Mouse (Mus musculus): Measurements from ENCODE around the gene Nes. TPM values are rescaled to one million over a fixed set of nuclear protein-coding genes. Genes with fewer than 3 reads are reported as not detected.

Nes gene
- polyA plus RNA-seq, 1 experiment from 2014 or later: 28.8 TPM

DNA sequence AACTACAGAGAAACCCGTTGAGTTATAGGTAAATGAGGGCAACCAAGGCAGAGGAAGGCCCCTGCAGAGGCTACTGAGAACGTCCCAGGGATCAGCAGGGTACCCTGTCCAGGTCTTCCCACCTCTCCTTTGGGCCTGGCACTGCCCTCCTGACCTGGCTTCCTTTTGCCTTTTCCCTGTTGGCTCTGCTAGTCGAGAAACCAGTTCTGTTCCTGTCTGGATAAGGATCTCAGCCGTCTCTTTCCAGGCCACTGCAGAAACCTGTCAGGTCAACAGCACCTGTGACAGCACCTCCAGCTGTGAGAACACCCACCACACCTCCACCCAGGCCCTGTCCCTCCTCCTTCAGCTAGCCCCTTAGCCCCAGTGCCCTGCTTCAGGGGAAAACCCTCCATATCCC lies 12.4 kb upstream of the Nes start:
- no peak overlapping the region for H3K4me3 ChIP-seq
- H3K27ac ChIP-seq: peak overlapping the region; percentile 72

DNA sequence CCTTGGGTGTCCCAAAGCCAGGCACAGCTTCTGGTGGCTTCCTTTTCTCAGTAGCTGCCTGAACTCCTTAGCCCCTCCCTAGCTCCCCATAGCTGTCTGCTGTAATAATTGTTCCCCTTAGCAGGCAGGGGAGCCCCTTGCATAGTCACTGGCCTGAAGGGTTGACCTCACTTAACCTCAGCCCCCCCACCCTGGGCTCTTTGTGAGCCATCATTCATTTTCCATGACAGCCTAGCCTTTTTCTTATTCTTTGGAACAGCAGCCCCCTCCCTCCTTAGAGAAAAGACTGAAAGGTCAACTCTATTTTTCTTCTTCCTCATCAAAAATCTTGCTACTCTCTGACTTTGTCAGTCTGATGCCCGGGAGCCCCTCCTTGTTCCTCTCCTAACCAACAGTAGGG lies 11.9 kb upstream of the Nes start:
- peak overlapping the region; percentile 72 for H3K27ac ChIP-seq
- H3K36me3 ChIP-seq: 0 out of 2 replicates have a peak, but pooled peaks cover 5% of the 10 kb centered on the region
- H3K9me3 ChIP-seq: no peaks in the 10 kb centered on the region
- peaks cover 10% of the 10 kb centered on the region; the same call in 1 of the 2 replicates for H3K27me3 ChIP-seq (ENCODE audit: insufficient read depth, poor library complexity, severe bottlenecking)
- 58% methylated on average over 1 of the region's 1 CpGs for WGBS
- peaks cover 33% of the 10 kb centered on the region for H3K4me1 ChIP-seq
- DNase-seq (ENCODE audit: low spot score): no peak
- no peak overlapping the region for H3K4me3 ChIP-seq

More for the DNA sequence above, 12.4 kb upstream of the Nes start:
- H3K4me1 ChIP-seq: peaks cover 33% of the 10 kb centered on the region
- H3K27me3 ChIP-seq (ENCODE audit: insufficient read depth, poor library complexity, severe bottlenecking): peaks cover 10% of the 10 kb centered on the region; the same call in 1 of the 2 replicates
- 15% methylated on average over 4 of the region's 4 CpGs for WGBS
- no peak for DNase-seq (ENCODE audit: low spot score)
- 0 out of 2 replicates have a peak, but pooled peaks cover 5% of the 10 kb centered on the region for H3K36me3 ChIP-seq
- H3K9me3 ChIP-seq: no peaks in the 10 kb centered on the region

DNA sequence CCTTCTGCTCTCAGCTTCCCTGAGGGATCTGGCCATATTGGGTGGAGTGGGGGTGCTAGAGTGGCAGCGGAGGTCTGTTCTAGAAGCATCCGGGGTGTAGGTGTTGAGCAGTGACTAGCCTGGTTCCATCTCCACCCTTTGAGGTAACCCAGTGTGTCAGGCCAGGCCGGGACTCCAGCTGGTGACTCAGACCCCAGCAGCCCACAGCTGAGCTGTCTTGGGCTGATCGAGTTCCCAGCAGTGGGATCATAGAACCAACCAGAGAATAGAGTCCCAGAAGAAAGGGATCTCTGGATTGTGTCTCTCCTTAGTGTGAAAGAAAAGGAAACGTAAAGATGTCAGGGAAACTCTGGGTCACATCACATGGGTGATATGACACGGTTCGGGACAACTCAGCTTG lies 11.5 kb upstream of the Nes start:
- H3K4me3 ChIP-seq: no peak overlapping the region

GRCm38 (mm10) chr3:87960191-87960585 lies 10.7 kb upstream of the Nes start:
- Histone ChIP-seq H3K36me3 (no peaks in the 10 kb centered on the region), H3K4me1 (peaks cover 33% of the 10 kb centered on the region), H3K9me3 (no peaks in the 10 kb centered on the region), H3K27me3 (ENCODE audit: insufficient read depth, poor library complexity, severe bottlenecking) (peaks cover 10% of the 10 kb centered on the region; the same call in 1 of the 2 replicates), H3K4me3 (peak overlapping the region; percentile 65), H3K27ac (peak overlapping the region; percentile 93)
- WGBS: 6% methylated on average over 10 of the region's 10 CpGs
- peak; percentile 74 for DNase-seq (ENCODE audit: low spot score)

More for the DNA sequence above, 11.5 kb upstream of the Nes start:
- Histone ChIP-seq H3K27ac (peak overlapping the region; percentile 93; the same call in 1 of the 2 replicates), H3K27me3 (ENCODE audit: insufficient read depth, poor library complexity, severe bottlenecking) (peaks cover 10% of the 10 kb centered on the region; the same call in 1 of the 2 replicates), H3K9me3 (no peaks in the 10 kb centered on the region), H3K36me3 (0 out of 2 replicates have a peak, but pooled peaks cover 2% of the 10 kb centered on the region), H3K4me1 (peaks cover 33% of the 10 kb centered on the region)
- peak; percentile 73 for DNase-seq (ENCODE audit: low spot score)
- WGBS: 54% methylated on average over 7 of the region's 7 CpGs

DNA sequence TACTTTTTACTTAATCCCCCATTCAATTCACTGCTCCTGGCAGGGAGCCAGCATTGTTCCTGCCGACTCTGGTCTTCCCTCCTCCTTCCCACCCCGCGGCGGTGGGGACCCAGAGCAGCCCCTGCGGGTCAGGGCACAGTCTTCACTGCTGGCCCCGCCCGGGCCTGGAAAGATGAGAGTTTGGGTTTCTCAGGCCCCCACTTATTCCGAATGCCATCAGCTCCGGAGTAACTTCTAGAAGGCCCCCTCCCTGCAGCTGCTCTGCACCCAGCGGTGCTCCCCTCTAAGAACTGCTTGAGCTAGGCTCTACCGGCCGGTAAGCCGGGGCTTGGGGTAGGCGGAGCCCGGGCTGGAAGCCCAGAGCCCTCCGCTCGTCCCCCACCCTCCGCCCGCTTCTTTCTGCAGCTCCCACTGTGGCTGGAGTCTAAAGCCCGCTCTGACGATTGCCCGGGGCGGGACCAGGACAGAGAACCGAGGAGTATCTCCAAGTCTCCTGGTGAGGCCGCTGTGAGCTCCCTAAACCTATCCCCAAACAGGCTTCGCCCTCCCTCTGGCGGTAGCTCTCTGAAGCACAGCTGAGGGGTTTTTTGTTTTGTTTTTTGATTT lies 10.2 kb upstream of the Nes start:
- peak overlapping the region; percentile 93 for H3K27ac ChIP-seq
- under 1% methylated on average over 27 of the region's 27 CpGs for WGBS
- peaks cover 33% of the 10 kb centered on the region for H3K4me1 ChIP-seq
- H3K36me3 ChIP-seq: no peaks in the 10 kb centered on the region
- no peaks in the 10 kb centered on the region for H3K9me3 ChIP-seq
- peaks cover 10% of the 10 kb centered on the region; the same call in 1 of the 2 replicates for H3K27me3 ChIP-seq (ENCODE audit: insufficient read depth, poor library complexity, severe bottlenecking)
- H3K4me3 ChIP-seq: peak overlapping the region; percentile 65
- peak; percentile 98 for DNase-seq (ENCODE audit: low spot score)

GRCm38 (mm10) chr3:87970184-87970938 lies 517 bp upstream of the Nes start:
- 1% methylated on average over 21 of the region's 21 CpGs for WGBS
- peak; percentile 83 for DNase-seq (ENCODE audit: low spot score)
- Histone ChIP-seq H3K27ac (peak overlapping the region; percentile 91), H3K9me3 (no peaks in the 10 kb centered on the region), H3K27me3 (ENCODE audit: insufficient read depth, poor library complexity, severe bottlenecking) (peaks cover 28% of the 10 kb centered on the region), H3K36me3 (peaks cover 9% of the 10 kb centered on the region), H3K4me3 (peak overlapping the region; percentile 71), H3K4me1 (peaks cover 47% of the 10 kb centered on the region)

DNA sequence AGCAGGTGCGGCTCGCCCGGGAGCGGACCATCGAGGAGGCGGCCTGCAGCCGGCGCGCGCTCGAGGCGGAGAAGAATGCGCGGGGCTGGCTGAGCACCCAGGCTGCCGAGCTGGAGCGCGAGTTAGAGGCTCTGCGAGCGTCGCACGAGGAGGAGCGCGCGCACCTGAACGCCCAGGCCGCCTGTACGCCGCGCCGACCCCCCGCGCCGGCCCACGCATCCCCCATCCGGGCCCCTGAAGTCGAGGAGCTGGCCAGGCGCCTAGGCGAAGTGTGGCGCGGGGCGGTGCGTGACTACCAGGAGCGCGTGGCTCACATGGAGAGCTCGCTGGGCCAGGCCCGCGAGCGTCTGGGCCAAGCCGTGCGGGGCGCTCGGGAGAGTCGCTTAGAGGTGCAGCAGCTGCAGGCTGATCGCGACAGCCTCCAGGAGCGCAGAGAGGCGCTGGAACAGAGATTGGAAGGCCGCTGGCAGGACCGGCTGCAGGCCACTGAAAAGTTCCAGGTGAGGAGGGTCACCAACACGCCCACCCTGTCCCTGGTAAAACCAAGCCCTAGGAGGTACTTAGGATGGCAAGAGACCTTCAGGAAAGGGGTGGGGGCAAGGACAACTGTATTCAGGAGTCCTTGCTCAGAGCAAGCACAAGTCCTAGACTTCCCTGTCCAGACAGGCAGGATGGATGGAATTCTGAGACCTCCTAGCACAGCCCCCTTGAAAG lies 768 bp downstream of the Nes start:
- peaks cover 28% of the 10 kb centered on the region for H3K27me3 ChIP-seq (ENCODE audit: insufficient read depth, poor library complexity, severe bottlenecking)
- DNase-seq (ENCODE audit: low spot score): no peak
- H3K9me3 ChIP-seq: no peaks in the 10 kb centered on the region
- H3K4me3 ChIP-seq: peak overlapping the region; percentile 71
- peak overlapping the region; percentile 91 for H3K27ac ChIP-seq
- H3K4me1 ChIP-seq: peaks cover 47% of the 10 kb centered on the region
- H3K36me3 ChIP-seq: peaks cover 22% of the 10 kb centered on the region
- under 1% methylated on average over 60 of the region's 60 CpGs for WGBS

- Histone ChIP-seq H3K9me3 (no peaks in the 10 kb centered on the region), H3K27me3 (ENCODE audit: insufficient read depth, poor library complexity, severe bottlenecking) (peaks cover 28% of the 10 kb centered on the region), H3K4me1 (peaks cover 47% of the 10 kb centered on the region), H3K27ac (peak overlapping the region; percentile 91), H3K36me3 (peaks cover 27% of the 10 kb centered on the region), H3K4me3 (peak overlapping the region; percentile 71)
- no peak for DNase-seq (ENCODE audit: low spot score)
- 16% methylated on average over 8 of the region's 8 CpGs for WGBS
Observed at GRCm38 (mm10) chr3:87972203-87972664, 1.4 kb downstream of the Nes start.

DNA sequence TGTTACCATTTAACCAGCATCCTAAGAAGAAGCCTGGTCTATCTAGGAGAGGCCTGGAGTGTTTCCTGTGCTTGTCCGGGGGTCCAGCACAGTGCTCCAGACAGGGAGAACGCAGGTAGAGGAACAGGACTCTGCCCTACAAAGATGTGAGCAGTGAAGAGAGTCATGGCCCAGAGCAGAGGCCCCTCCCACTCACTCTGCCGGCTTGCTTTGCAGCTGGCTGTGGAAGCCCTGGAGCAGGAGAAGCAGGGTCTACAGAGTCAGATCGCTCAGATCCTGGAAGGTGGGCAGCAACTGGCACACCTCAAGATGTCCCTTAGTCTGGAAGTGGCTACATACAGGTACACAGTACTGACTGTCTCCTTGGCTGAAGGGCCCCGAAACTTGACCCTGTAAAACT lies 1.9 kb downstream of the Nes start:
- WGBS: 24% methylated on average over 5 of the region's 5 CpGs
- no peak overlapping the region for H3K27ac ChIP-seq
- DNase-seq (ENCODE audit: low spot score): no peak

GRCm38 (mm10) chr3:87973593-87974380 lies 2.9 kb downstream of the Nes start:
- 34% methylated on average over 14 of the region's 14 CpGs for WGBS
- no peak for DNase-seq (ENCODE audit: low spot score)
- Histone ChIP-seq H3K27ac (peak overlapping the region; percentile 71), H3K36me3 (peaks cover 41% of the 10 kb centered on the region), H3K27me3 (ENCODE audit: insufficient read depth, poor library complexity, severe bottlenecking) (peaks cover 20% of the 10 kb centered on the region), H3K4me1 (peaks cover 58% of the 10 kb centered on the region), H3K9me3 (no peaks in the 10 kb centered on the region), H3K4me3 (peak overlapping the region; percentile 71)

More for the DNA sequence above, 1.9 kb downstream of the Nes start:
- Histone ChIP-seq H3K9me3 (no peaks in the 10 kb centered on the region), H3K4me3 (peak overlapping the region; percentile 71), H3K4me1 (peaks cover 48% of the 10 kb centered on the region), H3K27me3 (ENCODE audit: insufficient read depth, poor library complexity, severe bottlenecking) (peaks cover 26% of the 10 kb centered on the region), H3K36me3 (peaks cover 33% of the 10 kb centered on the region)

DNA sequence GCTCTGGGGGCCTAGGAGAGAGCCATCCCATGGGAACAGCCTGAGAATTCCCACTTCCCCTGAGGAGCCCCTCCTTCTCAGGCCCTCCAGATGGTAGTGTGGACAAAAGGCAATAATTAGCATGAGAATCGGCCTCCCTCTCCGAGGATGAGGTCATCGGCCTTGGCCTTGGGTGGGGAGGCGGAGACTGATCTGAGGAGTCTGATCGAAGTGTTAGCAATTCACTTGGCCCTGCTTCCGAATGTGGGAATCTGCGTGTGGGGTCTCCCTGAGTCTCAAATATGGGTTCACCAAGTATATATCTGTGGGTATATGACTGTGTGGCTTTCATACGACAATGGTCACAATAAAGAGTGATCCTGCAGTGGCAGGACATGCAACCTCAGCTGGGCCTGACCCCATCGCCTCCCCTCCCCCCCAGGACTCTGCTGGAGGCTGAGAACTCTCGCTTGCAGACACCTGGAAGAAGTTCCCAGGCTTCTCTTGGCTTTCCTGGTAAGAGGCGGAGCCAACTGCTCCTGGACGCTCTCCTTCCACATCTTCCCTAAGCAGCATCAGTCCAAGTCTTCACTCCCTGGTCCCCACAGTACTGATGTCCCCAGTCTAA lies 3.6 kb downstream of the Nes start:
- H3K9me3 ChIP-seq: no peaks in the 10 kb centered on the region
- DNase-seq (ENCODE audit: low spot score): no peak
- WGBS: 27% methylated on average over 12 of the region's 12 CpGs
- H3K4me1 ChIP-seq: peaks cover 65% of the 10 kb centered on the region
- peak overlapping the region; percentile 71 for H3K27ac ChIP-seq
- peaks cover 20% of the 10 kb centered on the region for H3K27me3 ChIP-seq (ENCODE audit: insufficient read depth, poor library complexity, severe bottlenecking)
- peaks cover 41% of the 10 kb centered on the region for H3K36me3 ChIP-seq
- peak overlapping the region; percentile 71 for H3K4me3 ChIP-seq

GRCm38 (mm10) chr3:87979493-87979892 lies 8.6 kb downstream of the Nes start:
- Histone ChIP-seq H3K27ac (no peak overlapping the region; the same call in 1 of the 2 replicates), H3K27me3 (ENCODE audit: insufficient read depth, poor library complexity, severe bottlenecking) (no peaks in the 10 kb centered on the region), H3K36me3 (peaks cover 39% of the 10 kb centered on the region), H3K4me3 (no peak overlapping the region), H3K4me1 (peaks cover 70% of the 10 kb centered on the region), H3K9me3 (no peaks in the 10 kb centered on the region)
- no peak for DNase-seq (ENCODE audit: low spot score)
- WGBS: 77% methylated on average over 5 of the region's 5 CpGs

Data from heart, embryonic 10.5 days (tissue).